Comparison of ENCODE assay signal across 10 mouse cellular contexts in the genomic region with DNA sequence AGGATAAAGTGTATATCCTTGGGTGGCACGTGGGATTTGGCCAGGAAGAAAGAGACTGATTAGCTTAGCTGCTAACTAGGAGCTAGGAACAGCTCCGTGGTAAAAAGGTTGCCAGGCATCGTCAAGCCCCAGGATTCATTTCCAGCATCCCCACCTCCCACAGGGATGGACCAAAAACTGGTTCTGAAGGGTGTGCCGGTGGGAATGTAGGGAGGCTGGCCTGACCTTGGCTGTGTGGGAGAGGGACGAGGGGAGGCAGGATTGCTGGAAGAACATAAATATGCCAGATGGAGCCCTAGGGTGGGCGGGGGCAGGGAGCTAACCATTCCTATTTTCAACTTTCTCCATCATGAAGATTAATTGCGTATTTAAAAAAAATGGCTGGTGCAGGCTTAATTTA. TPM values are rescaled to one million over a fixed set of nuclear protein-coding genes. Genes with fewer than 3 reads are reported as not detected.
DNase-seq lines count a peak whose midpoint lies in the region; ATAC-seq and TF ChIP-seq lines count a peak whose summit lies in the region.
"Had no signal": no experiment of that assay in that cellular context is flagged by ENCODE, and none has a peak within 500 bp of the region (broad histone marks: within the 10 kb centered on the region; RNA-seq: fewer than 3 reads in every experiment).

No protein-coding gene starts in this region.

- TF ChIP-seq POLR2A in cortical plate, adult 2 months (IDR thresholded peaks at IDR 0.05; ENCODE audit: extremely low read depth, insufficient read depth, low read length): no peak

- no peaks in the 10 kb centered on the region for H3K36me3 ChIP-seq in kidney, embryonic 16.5 days (ENCODE audit: insufficient read depth, low read length)
- no peaks in the 10 kb centered on the region for H3K36me3 ChIP-seq in forebrain, postnatal 0 days (ENCODE audit: insufficient read depth)
- H3K36me3 ChIP-seq in midbrain, embryonic 16.5 days (ENCODE audit: control insufficient read depth, insufficient read depth, low read length): no peaks in the 10 kb centered on the region

- no peaks in the 10 kb centered on the region for H3K9me3 ChIP-seq in kidney, embryonic 16.5 days (ENCODE audit: low read length)
- H3K9me3 ChIP-seq in forebrain, postnatal 0 days (ENCODE audit: low read length): no peaks in the 10 kb centered on the region
- no peaks in the 10 kb centered on the region for H3K9me3 ChIP-seq in midbrain, embryonic 16.5 days (replicated peaks; ENCODE audit: control insufficient read depth, low read length, poor library complexity, severe bottlenecking)

- H3K4me3 ChIP-seq in kidney, embryonic 16.5 days (ENCODE audit: low read length): no peak overlapping the region
- peak overlapping the region; percentile 11; the same call in 1 of the 2 replicates for H3K4me3 ChIP-seq in cortical plate, adult 2 months (ENCODE audit: insufficient read depth, low read length)
- H3K4me3 ChIP-seq in forebrain, postnatal 0 days (ENCODE audit: low read depth, low read length): peak overlapping the region; percentile 62; the same call in 1 of the 2 replicates
- H3K4me3 ChIP-seq in midbrain, embryonic 16.5 days (ENCODE audit: low read depth, low read length): peak overlapping the region; percentile 69

- TF ChIP-seq CTCF in cortical plate, adult 2 months (IDR thresholded peaks at IDR 0.05; ENCODE audit: extremely low read depth, insufficient read depth, low read length): no peak
- TF ChIP-seq CTCF in forebrain, postnatal 0 days (IDR thresholded peaks at IDR 0.05; ENCODE audit: low read depth): no peak

- peak overlapping the region; percentile 57 for H3K4me2 ChIP-seq in kidney, embryonic 16.5 days (replicated peaks; ENCODE audit: low read depth, low read length)
- H3K4me2 ChIP-seq in forebrain, postnatal 0 days (ENCODE audit: low read depth): peak overlapping the region; percentile 64
- peak overlapping the region; percentile 70 for H3K4me2 ChIP-seq in midbrain, embryonic 16.5 days (ENCODE audit: low read length)

- H3K4me1 ChIP-seq in kidney, embryonic 16.5 days (ENCODE audit: insufficient read depth, low read length): peaks cover 55% of the 10 kb centered on the region
- H3K4me1 ChIP-seq in cortical plate, adult 2 months (ENCODE audit: control insufficient read depth, insufficient read depth, low read length): peaks cover 13% of the 10 kb centered on the region
- H3K4me1 ChIP-seq in forebrain, postnatal 0 days (ENCODE audit: insufficient read depth): 0 out of 2 replicates have a peak, but pooled peaks cover 11% of the 10 kb centered on the region
- H3K4me1 ChIP-seq in midbrain, embryonic 16.5 days (ENCODE audit: control insufficient read depth, insufficient read depth, low read length): peaks cover 25% of the 10 kb centered on the region

- H3K27ac ChIP-seq in kidney, embryonic 16.5 days (ENCODE audit: low read length): no peak overlapping the region
- peak overlapping the region; percentile 51; the same call in 1 of the 2 replicates for H3K27ac ChIP-seq in cortical plate, adult 2 months (ENCODE audit: insufficient read depth, low read length)
- peak overlapping the region; percentile 91 for H3K27ac ChIP-seq in forebrain, postnatal 0 days (ENCODE audit: low read depth, low read length)
- peak overlapping the region; percentile 90 for H3K27ac ChIP-seq in midbrain, embryonic 16.5 days (ENCODE audit: low read length)

- DNase-seq in kidney, postnatal 14 days: no peak
- DNase-seq in forebrain, postnatal 0 days: no peak
- no peak for DNase-seq in frontal cortex, postnatal 25 days (ENCODE audit: low spot score in 2 of 2)
- DNase-seq in lung, postnatal 36 days: no peak
- DNase-seq: cerebellum, postnatal 14 days; lung, adult 2 months had no signal

- ATAC-seq in kidney, embryonic 16.5 days (ENCODE audit: low FRiP score, low TSS enrichment): no peak
- no peak for ATAC-seq in forebrain, postnatal 0 days
- ATAC-seq in midbrain, embryonic 16.5 days: no peak
- no peak for ATAC-seq in megakaryocyte progenitor cell, adult 5-6 weeks (replicated peaks; ENCODE audit: poor library complexity)

- WGBS in kidney, embryonic 16.5 days: 21% methylated on average over 7 of the region's 7 CpGs
- WGBS in forebrain, postnatal 0 days: 28% methylated on average over 7 of the region's 7 CpGs
- 32% methylated on average over 7 of the region's 7 CpGs for WGBS in midbrain, embryonic 16.5 days

- no peak overlapping the region for H3K9ac ChIP-seq in kidney, embryonic 16.5 days (replicated peaks; ENCODE audit: low read length)
- H3K9ac ChIP-seq in forebrain, postnatal 0 days: peak overlapping the region; percentile 74; the same call in 1 of the 2 replicates
- H3K9ac ChIP-seq in midbrain, embryonic 16.5 days (ENCODE audit: low read depth, low read length): peak overlapping the region; percentile 82; the same call in 1 of the 2 replicates

- H3K27me3 ChIP-seq in kidney, embryonic 16.5 days (ENCODE audit: insufficient read depth, low read length): no peaks in the 10 kb centered on the region
- no peaks in the 10 kb centered on the region for H3K27me3 ChIP-seq in forebrain, postnatal 0 days (ENCODE audit: insufficient read depth, low read length)
- H3K27me3 ChIP-seq in midbrain, embryonic 16.5 days (ENCODE audit: control insufficient read depth, insufficient read depth, low read depth, low read length): no peaks in the 10 kb centered on the region

RNA-seq across cellular contexts. Expression of a gene that starts 1.2 kb away (rescaled TPM):
- 21.1 TPM in 2 replicates for polyA plus RNA-seq in kidney, embryonic 16.5 days (2015; fragmentation: Nextera tagmentation; extraction: Ambion mirVana)
- 19.1 and 20.5 TPM in 2 replicates for polyA plus RNA-seq in cortical plate, adult 2 months (2012; rRNA removed)
- total RNA-seq in forebrain, postnatal 0 days (2014; rRNA removed): 24.4 and 40.2 TPM in 2 replicates
- polyA plus RNA-seq in forebrain, postnatal 0 days (2015; fragmentation: Nextera tagmentation; extraction: Ambion mirVana): 37.8 and 41.5 TPM in 2 replicates
- polyA plus RNA-seq in midbrain, embryonic 16.5 days (2015; fragmentation: Nextera tagmentation; extraction: Ambion mirVana): 40.6 and 47.9 TPM in 2 replicates
- 7.9 and 8.4 TPM in 2 replicates for total RNA-seq in megakaryocyte progenitor cell, adult 5-6 weeks (2015)
- total RNA-seq in megakaryocyte progenitor cell, adult 5-6 weeks (2017): 58.6 and 68.0 TPM in 2 replicates
